Mouse (Mus musculus): ENCODE measurements around the gene Pramef6. TPM values are rescaled to one million over a fixed set of nuclear protein-coding genes. Genes with fewer than 3 reads are reported as not detected.
"Not testable (repeated sequence)": the region's sequence is repeated elsewhere in the genome, so short reads cannot be mapped to it uniquely, and the experiment has no call there.

The Pramef6 gene
- not detected for polyA plus RNA-seq (2021)

DNA sequence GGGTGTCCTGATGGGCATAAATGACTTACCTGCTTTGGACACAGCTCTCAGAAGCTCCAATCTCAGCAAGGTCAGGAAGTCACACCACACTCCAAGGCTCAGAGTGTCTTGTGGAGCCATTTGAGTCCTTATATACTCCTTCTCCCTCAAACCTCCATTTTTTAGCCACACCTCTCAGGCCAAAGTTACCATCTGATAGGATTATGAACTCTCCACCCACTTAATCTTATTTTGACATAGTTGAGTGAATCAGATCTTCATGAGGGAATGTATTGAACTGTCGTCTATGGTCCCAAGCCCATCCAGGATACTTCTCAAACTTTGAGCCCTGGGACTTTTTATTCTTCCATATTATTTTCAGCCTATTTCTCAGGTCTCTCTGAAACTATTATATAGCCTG is at the start of gene Pramef6:
Pramef6 (minus strand) TSS at position 101 of the 400 bp plus-strand sequence.
- DNase-seq (ENCODE audit: low read depth, low spot score); CTCF ChIA-PET; POLR2A ChIA-PET; ATAC-seq; H3K27me3 ChIP-seq: not testable (repeated sequence)
- in situ Hi-C loops (cut with MboI; ENCODE audit: low pct_unique_long_range_greater_than_20kb) = loop anchor here (5.0 kb wide), 1 partner anchor 183 kb away; the partner anchor contains the start of gene Gm13078

GRCm38 (mm10) chr4:143894406-143894805 is 5.8 kb downstream of the Pramef6 start:
- DNase-seq (ENCODE audit: low read depth, low spot score); POLR2A ChIA-PET; in situ Hi-C loops (cut with MboI; ENCODE audit: low pct_unique_long_range_greater_than_20kb); ATAC-seq; CTCF ChIA-PET; H3K27me3 ChIP-seq: not testable (repeated sequence)

DNA sequence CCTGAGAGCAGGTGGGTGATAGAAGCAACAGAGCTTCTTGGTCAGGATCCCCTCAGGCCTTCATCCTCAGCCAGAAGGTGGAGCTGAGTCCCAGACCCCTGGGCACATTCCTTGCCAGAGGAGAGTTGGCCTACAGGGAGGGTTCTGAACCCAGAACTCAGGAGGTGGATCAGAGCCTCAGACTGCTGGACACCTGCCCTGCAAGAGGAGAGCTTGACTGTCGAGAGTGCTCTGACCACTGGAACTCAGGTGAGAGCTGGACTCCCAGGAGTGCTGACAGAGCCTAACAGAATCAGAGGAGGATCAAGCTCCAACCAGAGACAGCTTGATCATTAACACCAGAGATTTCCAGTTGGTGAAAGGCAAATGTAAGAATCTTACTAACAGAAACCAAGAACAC is 17.8 kb downstream of the Pramef6 start:
- in situ Hi-C loops (cut with MboI; ENCODE audit: low pct_unique_long_range_greater_than_20kb); H3K27me3 ChIP-seq; POLR2A ChIA-PET; ATAC-seq; CTCF ChIA-PET; DNase-seq (ENCODE audit: low read depth, low spot score): not testable (repeated sequence)

- H3K27me3 ChIP-seq; ATAC-seq; DNase-seq (ENCODE audit: low read depth, low spot score); POLR2A ChIA-PET; CTCF ChIA-PET: not testable (repeated sequence)
- in situ Hi-C loops (cut with MboI; ENCODE audit: low pct_unique_long_range_greater_than_20kb) = loop anchor here (10.0 kb wide), 1 partner anchor 319 kb away; the partner anchor contains the start of gene Oog3
Measured at GRCm38 (mm10) chr4:143846197-143846596, 54.0 kb downstream of the Pramef6 start, which contains the start of gene Gm13103. TSS of gene Gm13103 (plus strand) at chr4:143846497.

Other genes starting within 250 kb of the Pramef6 start
- not detected for gene Gm13088, start 243.1 kb downstream of the Pramef6 start, polyA plus RNA-seq (2021)
- not detected for gene Gm13089, start 197.7 kb downstream of the Pramef6 start, polyA plus RNA-seq (2021)
- gene Gm13078, start 180.9 kb downstream of the Pramef6 start, polyA plus RNA-seq (2021) = not detected
- not detected for gene Gm13023, start 111.0 kb downstream of the Pramef6 start, polyA plus RNA-seq (2021)
- not detected for gene Gm13084, start 84.3 kb downstream of the Pramef6 start, polyA plus RNA-seq (2021)
- gene Gm13103, start 53.9 kb downstream of the Pramef6 start, polyA plus RNA-seq (2021) = not detected
- gene Pramef25, start 50.6 kb upstream of the Pramef6 start, polyA plus RNA-seq (2021) = 0.04 TPM
- not detected for gene Gm13101, start 66.6 kb upstream of the Pramef6 start, polyA plus RNA-seq (2021)
- not detected for gene Pramef17, start 94.0 kb upstream of the Pramef6 start, polyA plus RNA-seq (2021)
- not detected for gene Pramel4, start 158.7 kb upstream of the Pramef6 start, polyA plus RNA-seq (2021)
- gene Gm13102, start 206.1 kb upstream of the Pramef6 start, polyA plus RNA-seq (2021) = not detected

Measured in Patski (cell line).